Mouse (Mus musculus) T-helper 2 cell (primary cell): ENCODE results near the gene Tet2.

Source experiments
- in situ Hi-C: fragments of 300-600 bp; cut with MboI, MseI; formaldehyde crosslinking; loops from one replicate; pipeline ENCODE4 v1.15.1; 2025; ENCODE audit warnings: high pct_unique_total_duplicates

Gene Tet2

DNA sequence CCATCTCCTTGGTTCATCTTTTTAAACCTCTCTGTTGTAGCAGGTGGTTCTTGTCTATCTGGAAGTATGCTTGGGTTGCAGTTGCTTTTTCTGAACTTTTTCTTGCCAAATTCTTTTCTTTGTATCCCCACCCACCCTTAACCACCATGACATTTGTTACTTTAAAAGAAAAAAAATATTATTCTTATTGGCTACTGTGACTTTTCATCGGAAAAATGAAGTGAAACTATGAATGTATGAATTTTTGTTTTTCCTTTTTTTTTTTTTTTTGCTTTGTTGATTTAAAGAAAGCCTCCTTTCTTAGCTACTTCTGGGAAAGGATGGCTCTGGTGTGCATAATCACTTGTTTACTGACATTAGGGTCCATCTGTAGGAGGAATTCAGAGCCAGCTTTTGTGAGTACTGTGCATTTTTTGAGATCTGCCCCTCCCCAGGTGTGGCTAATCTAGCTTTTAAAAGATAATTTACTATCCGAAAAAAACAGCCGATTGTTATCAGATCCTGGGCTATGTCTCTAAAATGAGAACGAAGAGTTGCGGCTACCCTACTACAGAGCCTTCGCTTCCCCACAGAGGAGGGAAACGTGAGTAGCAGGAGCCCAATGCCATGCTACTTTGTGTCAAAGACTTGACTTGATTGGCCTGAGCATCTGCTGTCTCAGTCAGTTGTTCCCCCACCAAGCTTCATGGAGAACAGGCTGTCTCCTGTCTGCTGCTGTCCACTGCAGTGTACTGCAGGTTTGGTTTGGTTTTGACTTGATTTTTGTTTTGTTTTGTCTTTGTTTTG is 4.6 kb upstream of the Tet2 start:
- in situ Hi-C loops, result loop anchor here (5.0 to 25.0 kb wide), 3 partner anchors 68 to 1888 kb away; partner anchors contain the start of gene Ube2d3

DNA sequence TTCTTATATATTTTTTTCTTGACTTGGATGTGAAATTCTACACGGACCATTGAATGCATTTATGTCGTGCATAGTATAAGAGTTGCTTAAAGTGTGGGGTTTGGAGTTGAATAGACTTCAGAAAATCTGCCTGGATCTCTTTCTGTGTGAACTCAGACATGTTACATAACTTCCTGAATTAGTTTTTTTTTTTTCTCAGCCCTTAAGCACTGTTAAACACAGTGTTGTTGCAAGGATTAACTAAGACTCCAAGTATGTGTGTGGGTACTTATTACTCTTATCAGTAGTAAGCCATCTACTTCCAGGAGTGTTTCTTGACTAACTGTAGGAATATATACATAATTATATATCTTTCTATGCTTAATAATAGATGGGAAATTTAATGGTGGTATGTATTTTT is 3.7 kb upstream of the Tet2 start:
- in situ Hi-C loops, result loop anchor here (5.0 to 25.0 kb wide), 3 partner anchors 69 to 1889 kb away; partner anchors contain the start of gene Ube2d3

DNA sequence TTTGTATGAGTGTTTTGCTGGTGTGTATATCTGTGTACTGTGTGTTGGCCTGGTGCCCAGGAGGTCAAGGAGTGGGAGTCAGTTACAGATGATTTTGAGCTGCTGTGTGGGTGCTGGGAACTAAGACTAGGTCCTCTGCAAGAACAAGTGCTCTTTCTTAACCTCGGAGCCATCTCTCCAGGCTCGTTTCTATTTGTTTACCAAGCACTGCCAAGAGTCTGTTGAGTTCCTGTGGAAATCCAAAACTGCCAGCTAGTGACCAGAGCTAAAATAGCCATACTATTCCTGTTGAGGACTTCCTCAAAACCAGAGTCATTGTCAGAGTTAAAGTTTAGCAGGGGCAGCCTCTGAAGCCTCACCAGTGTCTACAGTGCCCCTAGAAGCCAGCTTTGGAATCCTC is 1.9 kb upstream of the Tet2 start:
- in situ Hi-C loops, result loop anchor here (5.0 to 25.0 kb wide), 3 partner anchors 71 to 1891 kb away; partner anchors contain the start of gene Ube2d3

DNA sequence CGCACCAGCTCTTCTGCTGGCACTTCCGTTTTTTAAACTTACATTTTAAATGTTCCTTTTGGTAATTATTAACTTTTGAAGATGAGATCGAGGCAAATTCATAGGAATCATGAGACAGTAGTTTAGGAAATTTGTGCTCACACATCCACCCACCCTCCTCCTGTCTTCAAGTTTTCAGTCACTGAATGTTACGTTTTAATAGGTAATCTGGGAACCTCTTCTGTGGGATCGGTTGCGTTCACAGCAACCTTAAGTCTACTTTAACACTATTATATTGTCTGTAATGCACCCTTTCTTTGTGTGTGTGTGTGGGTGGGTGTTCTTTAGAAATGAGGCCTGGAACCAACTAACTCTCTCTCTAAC is 346 bp upstream of the Tet2 start:
- in situ Hi-C loops, result loop anchor here (5.0 to 25.0 kb wide), 3 partner anchors 72 to 1892 kb away; partner anchors contain the start of gene Ube2d3

DNA sequence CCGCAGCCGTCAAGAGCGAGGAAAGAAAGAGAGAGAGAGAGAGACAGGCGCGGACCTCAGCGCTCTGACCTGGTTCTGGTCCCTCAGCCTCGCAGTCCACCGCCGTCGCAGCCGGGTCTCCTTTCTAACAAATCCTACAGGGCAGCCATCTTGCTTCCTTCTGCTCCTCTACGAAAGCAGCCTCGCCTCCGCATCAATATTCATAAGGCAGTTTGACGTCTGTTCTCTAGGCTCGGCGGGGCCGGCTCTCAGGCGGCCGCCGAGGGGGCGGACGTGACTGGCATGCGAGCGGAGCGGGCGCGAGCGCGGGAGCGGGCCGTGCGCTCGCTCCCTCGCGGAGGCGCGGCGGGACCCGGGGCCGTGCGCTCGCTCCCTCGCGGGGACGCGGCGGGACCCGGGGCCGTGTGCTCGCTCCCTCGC is 798 bp downstream of the Tet2 start:
- in situ Hi-C loops, result loop anchor here (10.0 to 25.0 kb wide), 2 partner anchors 209 to 1893 kb away; partner anchors contain the start of gene Ube2d3

DNA sequence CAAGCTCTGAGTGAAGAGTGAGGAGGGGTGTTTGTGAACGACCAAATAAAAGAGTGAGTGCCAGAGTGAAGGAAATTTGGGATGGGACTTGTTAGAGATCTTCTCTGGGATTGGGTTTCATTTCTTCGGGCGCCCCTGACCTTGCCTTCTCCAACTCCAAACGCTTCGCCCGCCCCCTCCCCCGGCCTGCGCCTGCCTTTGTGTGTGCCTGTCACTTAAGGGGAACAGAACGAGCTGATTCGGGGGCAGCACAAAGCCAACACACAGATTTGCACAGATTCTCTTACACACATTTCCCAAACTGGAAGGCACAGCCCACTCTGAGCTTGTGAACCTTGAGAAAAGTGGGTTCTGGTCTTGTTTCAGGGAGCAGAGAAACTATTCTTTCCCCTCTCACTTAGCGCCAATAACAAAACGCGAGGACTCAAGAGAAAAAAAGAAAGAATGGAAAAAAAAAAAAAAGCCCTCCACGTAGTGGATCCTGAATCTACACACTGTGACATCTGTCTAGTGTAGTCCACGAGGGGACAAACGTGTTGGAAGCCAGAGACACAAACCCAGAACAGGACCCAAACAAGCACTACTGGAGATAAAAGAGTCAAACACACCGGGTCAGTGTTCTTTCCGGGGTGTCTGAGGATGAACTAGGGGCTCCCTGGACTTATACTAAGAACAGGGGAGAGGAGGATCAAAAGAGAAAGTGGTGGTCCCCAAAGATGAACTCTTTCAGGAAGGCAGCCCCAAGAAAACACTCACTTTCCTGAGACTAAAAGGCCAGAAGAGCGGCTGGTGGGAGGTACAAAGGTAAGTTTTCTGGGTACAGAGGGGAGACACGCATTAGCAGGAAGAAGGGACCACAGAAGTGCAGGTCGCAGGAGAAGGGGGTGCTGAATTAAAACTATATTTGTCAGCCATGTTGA is 1.6 kb downstream of the Tet2 start:
- in situ Hi-C loops, result loop anchor here (10.0 to 25.0 kb wide), 2 partner anchors 209 to 1894 kb away; partner anchors contain the start of gene Ube2d3

DNA sequence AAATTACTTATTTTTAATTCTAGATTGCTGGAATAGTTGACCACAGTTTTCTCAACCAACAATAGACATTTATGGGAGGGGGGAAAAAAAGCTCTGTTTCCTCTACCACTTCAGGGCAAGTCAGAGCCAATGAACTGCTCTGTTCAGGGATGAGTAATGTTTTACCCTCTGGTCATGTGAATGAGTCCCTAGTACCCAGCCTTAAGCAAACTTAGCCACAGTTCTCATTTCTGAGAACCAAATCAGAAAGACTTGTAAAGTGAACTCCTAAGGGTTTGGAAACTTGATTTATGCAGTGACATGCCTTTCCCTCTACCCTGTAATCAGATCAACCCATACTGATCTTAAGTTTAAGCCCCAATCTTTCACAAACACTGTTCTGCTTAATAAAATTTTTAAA is 2.9 kb downstream of the Tet2 start:
- in situ Hi-C loops, result loop anchor here (10.0 to 25.0 kb wide), 2 partner anchors 207 to 1895 kb away; partner anchors contain the start of gene Ube2d3

DNA sequence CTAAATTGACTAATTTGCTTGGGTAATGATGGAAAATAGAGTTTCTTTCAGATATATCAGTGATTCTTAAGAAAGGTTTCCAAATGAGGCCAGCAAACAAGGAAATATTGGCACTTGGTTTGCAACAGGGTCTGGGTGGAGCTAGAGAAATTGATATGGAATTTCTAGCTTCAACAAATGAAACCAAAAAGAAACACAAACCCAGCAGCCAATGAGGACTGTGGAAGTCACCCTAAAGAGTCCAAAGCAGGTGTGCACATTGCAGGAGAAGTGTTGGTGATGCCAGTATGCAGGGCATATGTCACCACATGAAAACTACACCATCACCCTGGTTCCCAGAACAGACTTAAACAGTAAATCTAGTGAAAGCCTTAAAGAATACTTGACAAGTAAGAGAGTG is 3.9 kb downstream of the Tet2 start:
- in situ Hi-C loops, result loop anchor here (10.0 to 25.0 kb wide), 2 partner anchors 206 to 1896 kb away; partner anchors contain the start of gene Ube2d3

DNA sequence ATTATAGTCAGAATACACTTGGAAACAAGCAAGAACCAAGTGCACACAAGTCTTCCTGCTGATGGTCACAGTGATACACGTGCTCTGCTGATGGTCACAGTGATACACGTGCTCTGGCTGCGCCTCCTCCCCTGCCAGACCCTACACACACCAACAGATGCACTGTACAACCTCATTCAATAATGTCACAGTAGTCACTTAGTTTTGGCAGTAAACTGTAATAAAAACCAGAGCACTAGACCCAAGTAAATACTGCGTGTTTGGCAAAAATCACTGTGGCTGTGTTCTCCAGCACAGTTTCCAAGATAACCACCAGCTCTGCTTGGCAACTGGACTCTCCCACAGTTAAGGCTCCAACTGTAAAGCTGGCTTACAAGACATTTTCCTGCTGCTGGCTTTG is 4.9 kb downstream of the Tet2 start:
- in situ Hi-C loops, result loop anchor here (10.0 to 25.0 kb wide), 2 partner anchors 205 to 1897 kb away; partner anchors contain the start of gene Ube2d3

DNA sequence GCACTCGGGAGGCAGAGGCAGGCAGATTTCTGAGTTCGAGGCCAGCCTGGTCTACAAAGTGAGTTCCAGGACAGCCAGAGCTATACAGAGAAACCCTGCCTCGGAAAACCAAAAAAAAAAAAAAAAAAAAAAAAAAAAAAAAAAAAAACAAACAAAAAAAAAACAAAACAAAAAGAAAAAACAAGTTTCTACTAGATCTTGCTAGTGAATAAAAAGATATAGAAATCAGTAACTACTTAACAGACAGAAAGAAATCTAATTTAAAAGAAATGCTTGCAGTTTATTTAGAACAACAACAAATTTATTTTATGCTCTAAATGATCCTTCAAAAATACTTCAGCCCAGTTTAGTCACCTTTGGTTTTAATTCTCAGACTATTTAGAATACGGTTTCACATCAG is 6.4 kb downstream of the Tet2 start:
- in situ Hi-C loops, result loop anchor here (25.0 kb wide), 1 partner anchor 1899 kb away; the partner anchor contains the start of gene Ube2d3

DNA sequence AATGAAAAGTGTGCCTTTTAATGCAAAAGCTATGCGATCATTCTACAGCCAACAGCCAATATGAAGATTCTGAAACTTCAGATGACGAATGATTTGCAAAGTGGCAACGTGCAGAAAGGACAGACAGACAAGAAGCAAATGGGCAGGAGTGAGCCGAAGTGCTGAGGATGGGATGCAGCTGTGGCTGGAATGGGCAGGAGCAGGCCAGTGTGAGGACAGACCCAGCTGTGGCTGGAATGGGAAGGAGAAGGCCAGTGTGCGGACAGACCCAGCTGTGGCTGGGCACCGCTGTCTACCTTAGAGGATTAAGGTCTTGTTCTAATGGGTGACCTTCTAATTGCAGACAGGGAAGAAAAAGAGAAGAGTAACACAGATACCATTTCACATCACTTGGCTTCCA is 9.3 kb downstream of the Tet2 start:
- in situ Hi-C loops, result loop anchor here (25.0 kb wide), 1 partner anchor 1902 kb away; the partner anchor contains the start of gene Ube2d3

DNA sequence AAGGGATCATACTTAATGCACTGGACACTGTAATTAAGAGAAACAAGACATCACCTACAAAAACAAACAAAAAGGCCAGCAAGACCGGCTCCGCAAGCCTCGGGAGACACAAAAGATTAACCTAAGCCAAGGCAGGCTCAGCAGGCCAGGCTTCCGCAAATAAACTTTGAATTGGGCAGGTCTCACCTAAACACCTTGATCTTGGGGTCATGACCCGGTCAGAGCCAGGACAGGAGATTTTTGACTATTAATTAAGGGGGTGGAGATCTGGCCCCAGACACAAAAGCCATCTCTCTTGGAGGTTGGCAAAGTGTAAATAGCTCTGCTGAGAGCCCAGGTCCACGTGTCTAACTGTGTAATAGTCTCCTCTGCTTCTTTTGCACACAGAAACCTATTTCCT is 10.9 kb downstream of the Tet2 start:
- in situ Hi-C loops, result loop anchor here (25.0 kb wide), 1 partner anchor 1903 kb away; the partner anchor contains the start of gene Ube2d3

DNA sequence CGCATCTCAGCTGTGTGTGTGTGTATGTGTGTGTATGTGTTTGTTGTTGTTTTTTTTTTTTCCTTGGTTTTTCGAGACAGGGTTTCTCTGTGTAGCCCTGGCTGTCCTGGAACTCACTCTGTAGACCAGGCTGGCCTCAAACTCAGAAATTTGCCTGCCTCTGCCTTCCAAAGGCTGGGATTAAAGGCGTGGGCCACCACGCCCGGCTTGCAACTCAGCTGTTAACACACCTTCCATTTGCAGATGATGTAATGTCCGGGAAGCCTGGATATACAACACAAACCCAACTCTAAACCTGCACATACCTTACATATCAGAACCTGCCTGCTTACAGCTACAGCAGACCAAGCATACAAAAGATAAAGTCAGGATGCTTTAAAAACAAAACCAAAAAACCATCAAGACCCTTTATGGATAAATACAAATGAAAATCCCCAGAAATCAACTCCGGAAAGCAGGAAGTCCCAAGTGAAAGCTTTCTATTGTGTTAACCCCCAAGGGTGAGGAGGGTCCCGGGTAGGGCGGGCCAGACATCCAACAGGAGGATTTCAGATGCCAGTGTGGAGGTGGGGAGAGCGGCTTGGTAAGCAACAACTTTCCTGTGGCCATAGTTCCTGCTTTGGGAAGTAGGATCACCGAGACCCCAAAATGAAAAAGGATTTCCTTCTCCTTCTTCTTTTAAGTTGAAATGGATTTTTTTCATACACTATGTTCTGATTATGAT is 11.5 kb downstream of the Tet2 start:
- in situ Hi-C loops, result loop anchor here (25.0 kb wide), 1 partner anchor 1904 kb away; the partner anchor contains the start of gene Ube2d3

DNA sequence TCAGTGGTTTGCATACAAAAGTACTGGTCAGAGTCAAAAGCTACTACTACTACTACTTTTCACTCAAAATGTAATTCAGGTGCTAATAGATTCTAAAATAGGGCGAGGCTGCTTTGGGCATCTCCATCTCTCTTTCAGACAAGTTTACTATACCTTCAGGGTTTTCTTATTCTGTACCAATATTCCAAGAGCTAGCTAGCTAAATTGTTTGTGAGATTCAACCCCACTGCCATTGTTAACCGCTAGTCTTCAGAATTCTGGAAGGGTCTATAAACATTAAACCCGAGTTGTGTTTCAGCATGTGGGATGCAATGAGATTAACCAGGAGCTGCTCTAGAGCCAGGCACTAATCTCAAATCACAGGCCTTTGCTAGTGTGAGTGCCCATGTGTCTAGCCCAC is 12.1 kb downstream of the Tet2 start:
- in situ Hi-C loops, result loop anchor here (25.0 kb wide), 1 partner anchor 1904 kb away; the partner anchor contains the start of gene Ube2d3

DNA sequence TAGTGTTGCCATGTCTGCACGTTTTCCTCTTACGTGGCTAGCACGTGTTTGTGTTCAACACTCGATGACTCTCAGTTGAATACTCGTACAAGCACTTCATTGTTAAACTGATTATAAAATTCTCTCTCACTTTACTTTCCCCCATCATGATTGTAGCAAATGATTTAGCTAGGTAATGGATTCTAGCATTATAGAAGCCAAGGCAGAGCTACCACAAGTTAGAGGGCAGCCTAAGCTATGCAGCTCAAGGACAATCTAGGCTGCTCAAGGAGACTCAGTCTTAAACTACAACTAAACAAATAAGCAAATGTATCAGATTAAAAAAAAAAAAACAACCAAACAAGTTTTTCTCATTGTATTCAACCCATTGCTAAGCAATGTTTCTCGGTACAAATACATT is 12.7 kb downstream of the Tet2 start:
- in situ Hi-C loops, result loop anchor here (25.0 kb wide), 1 partner anchor 1905 kb away; the partner anchor contains the start of gene Ube2d3

DNA sequence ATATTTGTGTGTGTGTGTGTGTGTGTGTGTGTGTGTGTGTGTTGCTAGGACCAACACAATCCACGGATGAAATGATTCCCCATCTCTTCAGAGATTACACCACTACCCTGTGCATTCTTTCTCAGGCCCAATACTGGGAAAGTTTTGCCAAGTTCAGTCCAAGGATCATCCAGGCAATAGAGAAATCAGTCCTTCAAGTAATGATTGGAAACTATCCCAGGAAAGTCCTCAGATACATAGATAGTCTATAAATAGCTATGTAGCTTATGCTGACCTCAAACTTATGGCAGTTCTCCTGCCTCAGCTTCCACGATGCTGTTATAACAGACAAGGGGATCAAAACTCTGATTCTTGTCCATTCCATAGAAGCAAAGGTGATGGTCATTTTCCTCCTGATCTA is 13.8 kb downstream of the Tet2 start:
- in situ Hi-C loops, result loop anchor here (25.0 kb wide), 1 partner anchor 1906 kb away; the partner anchor contains the start of gene Ube2d3

DNA sequence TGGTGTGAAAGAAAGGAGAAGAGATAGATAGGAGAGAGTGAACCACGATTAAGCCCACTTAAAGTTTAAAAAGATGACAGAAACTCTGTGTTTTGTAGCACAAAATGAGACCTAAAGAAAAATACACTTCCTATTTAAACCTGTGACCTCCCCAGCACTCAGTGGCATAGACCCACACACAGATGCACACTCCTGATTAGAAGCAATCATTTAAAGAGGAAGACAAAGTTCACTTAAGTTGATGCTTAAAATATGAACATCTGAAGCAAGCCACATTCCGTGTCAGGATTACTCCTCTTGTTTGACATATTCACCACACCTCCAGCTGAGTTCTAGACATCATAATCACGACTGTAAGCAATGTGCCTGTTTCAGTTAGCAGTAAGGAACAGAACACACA is 14.3 kb downstream of the Tet2 start:
- in situ Hi-C loops, result loop anchor here (25.0 kb wide), 1 partner anchor 1907 kb away; the partner anchor contains the start of gene Ube2d3

DNA sequence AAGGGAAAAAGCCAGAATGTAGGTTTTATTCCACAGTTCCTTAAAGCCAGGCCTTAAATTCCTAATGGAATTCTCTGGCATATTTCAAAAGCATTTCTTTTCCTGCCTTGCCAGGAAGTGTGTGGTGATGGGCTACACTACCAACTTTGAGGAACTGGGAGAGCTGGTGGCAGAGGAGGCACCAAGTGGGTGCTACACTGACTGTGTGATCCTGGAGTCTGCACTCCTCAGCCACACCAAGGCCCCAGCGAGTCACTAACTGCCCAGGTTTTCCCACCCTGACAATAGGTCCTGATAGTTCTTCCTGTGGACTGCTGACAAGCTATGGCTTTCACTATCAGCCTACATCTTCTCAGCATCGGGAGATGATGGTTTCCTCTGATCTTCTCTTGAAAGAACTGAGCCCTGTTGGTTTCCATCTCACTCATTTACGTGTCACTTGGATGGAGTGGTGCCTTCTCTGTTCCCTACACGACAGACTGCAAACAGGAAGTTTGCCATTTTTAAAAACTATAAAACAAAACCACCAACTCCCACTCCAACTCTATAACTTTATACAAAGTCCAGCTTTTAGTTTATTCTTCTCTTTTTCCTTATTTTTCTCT is 18.7 kb downstream of the Tet2 start:
- in situ Hi-C loops, result loop anchor here (25.0 kb wide), 1 partner anchor 1911 kb away; the partner anchor contains the start of gene Ube2d3

DNA sequence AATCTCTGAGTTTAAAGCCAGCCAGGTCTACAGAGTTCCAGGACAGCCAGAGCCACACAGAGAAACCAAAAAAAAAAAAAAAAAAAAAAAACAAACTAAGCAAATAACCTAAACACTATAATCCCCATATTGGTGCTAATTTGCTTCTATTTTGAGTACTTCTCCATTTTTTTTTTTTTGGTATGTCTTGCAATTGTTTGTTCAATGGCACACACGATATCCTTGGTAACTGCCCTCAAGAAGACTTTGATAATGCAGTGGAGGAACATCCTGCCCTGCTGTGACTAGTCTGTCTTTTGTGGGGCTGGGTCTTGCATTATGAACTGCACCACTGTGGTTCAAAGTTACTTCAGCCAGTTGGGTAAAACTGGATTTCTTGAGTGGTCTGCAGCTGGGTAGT is 19.4 kb downstream of the Tet2 start:
- in situ Hi-C loops, result loop anchor here (25.0 kb wide), 1 partner anchor 1912 kb away; the partner anchor contains the start of gene Ube2d3
